Mouse (Mus musculus): ENCODE measurements at regions not wholly inside any gene's neighbourhood (a gene's known extent, or its start where the extent isn't known, plus 50 kb on each side); places are given as distances from the start of the nearest gene placed in this dataset.
"Not testable (repeated sequence)": the region's sequence is repeated elsewhere in the genome, so short reads cannot be mapped to it uniquely, and the experiment has no call there.

GRCm38 (mm10) chr12:15115556-15115955 is 701.2 kb downstream of the Trib2 start:
- no peak for DNase-seq

DNA sequence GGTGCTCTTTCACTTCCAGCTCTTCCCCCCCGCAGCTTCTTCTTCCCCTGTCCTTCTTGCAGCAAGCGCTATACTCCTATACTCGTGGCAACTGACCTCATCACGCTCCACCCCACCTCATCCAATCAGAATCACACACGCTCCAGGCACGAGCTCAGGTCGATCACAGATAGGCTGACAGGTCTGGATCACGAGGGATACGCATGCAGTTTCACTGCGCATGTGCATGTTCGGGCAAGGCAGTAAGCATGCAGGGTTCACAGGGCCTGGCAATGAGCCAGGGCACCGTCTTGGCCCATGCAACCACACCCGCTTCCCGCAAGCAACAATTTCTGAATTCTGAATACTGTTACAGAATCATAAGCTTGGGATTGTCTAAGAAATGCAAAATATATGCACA is 701.9 kb downstream of the Trib2 start:
- no peak for DNase-seq

- DNase-seq, result no peak
These were observed 705.7 kb downstream of the Trib2 start for GRCm38 (mm10) chr12:15111049-15111448.

DNA sequence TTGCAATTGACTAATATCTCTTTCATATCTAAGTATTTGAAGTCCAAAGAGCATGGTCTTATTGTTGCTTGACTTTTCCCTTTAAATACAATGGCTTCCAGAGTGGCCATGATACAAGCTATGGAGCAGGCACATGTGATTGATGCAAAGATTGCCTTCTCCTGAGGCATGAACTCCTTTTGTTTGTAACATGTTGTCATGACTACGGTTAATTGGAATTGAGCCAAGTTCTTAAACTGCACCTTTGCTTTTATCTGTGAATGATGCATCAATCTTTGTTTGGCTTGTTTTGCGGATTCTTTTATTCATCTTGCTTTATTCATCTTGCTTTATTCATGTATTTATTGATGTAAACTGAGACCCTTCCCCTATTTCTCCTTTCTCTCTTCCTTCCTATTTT is 711.8 kb downstream of the Trib2 start:
- no peak for DNase-seq

GRCm38 (mm10) chr12:15078615-15079014 is 738.1 kb downstream of the Trib2 start:
- DNase-seq, result no peak

- no peak for DNase-seq
These were observed 752.4 kb downstream of the Trib2 start for GRCm38 (mm10) chr12:15064351-15064750.

DNA sequence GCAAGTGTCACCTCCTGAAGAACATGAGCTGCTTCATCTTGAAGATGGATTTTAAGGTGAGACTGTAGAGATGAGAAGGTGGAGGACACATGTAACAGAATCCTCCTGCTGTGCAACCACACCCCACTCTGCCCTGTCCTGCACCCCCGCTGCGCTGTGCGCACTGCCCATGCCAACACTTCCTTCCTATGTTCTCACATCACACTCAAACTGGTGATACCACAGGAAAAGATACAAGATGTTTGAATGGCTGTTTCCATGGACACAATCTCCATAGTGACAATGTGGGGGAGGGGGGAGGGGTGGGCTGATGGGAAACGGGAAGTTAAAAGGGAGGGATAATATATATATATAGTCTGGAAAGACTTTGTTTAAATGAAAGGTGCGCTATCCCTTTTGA is 765.3 kb downstream of the Trib2 start:
- no peak for DNase-seq

GRCm38 (mm10) chr12:15043264-15043663 is 773.5 kb downstream of the Trib2 start:
- no peak for DNase-seq

GRCm38 (mm10) chr12:15011091-15011490 is 805.6 kb downstream of the Trib2 start:
- no peak for DNase-seq

- not testable (repeated sequence) for DNase-seq
These were observed 814.3 kb downstream of the Trib2 start for GRCm38 (mm10) chr12:15002401-15002800.

Small RNAs in the stretch of these regions (microRNA-seq; reads per million reads assigned to microRNA genes)
- gene Gm27682, result 0 reads per million in 2 experiments

Data from adrenal gland, postnatal 25 days (tissue).